In genomic region chr5:5360338-5360737, GRCm38 (mm10) we compare ENCODE assay signal across 29 mouse cellular contexts. TPM values are rescaled to one million over a fixed set of nuclear protein-coding genes. Genes with fewer than 3 reads are reported as not detected.
A peak's percentile ranks its signal among the peaks of the same experiment; 100 is the strongest.
DNase-seq lines count a peak whose midpoint lies in the region; ATAC-seq and TF ChIP-seq lines count a peak whose summit lies in the region.
"Had no signal": no experiment of that assay in that cellular context is flagged by ENCODE, and none has a peak within 500 bp of the region (broad histone marks: within the 10 kb centered on the region; RNA-seq: fewer than 3 reads in every experiment).

No protein-coding gene starts in this region.

- TF ChIP-seq EP300 in stomach, postnatal 0 days (optimal IDR thresholded peaks at IDR 0.05), result no peak

- peaks cover 12% of the 10 kb centered on the region for H3K36me3 ChIP-seq in intestine, embryonic 14.5 days (ENCODE audit: control insufficient read depth, insufficient read depth, low read length)
- H3K36me3 ChIP-seq in intestine, embryonic 16.5 days (ENCODE audit: control insufficient read depth, insufficient read depth, low read length), result no peaks in the 10 kb centered on the region
- H3K36me3 ChIP-seq in lung, embryonic 14.5 days (ENCODE audit: insufficient read depth), result 0 out of 2 replicates have a peak, but pooled peaks cover 9% of the 10 kb centered on the region
- H3K36me3 ChIP-seq in midbrain, embryonic 12.5 days, result 0 out of 2 replicates have a peak, but pooled peaks cover 6% of the 10 kb centered on the region
- peaks cover 19% of the 10 kb centered on the region; the same call in 1 of the 2 replicates for H3K36me3 ChIP-seq in midbrain, embryonic 10.5 days
- no peaks in the 10 kb centered on the region for H3K36me3 ChIP-seq in stomach, postnatal 0 days (ENCODE audit: control insufficient read depth, insufficient read depth, low read length)
- H3K36me3 ChIP-seq: forebrain, embryonic 15.5 days; liver, embryonic 13.5 days; neural tube, embryonic 12.5 days had no signal

- WGBS in intestine, embryonic 14.5 days, result 76% methylated on average over 5 of the region's 5 CpGs
- 80% methylated on average over 5 of the region's 5 CpGs for WGBS in intestine, embryonic 16.5 days
- 73% methylated on average over 5 of the region's 5 CpGs for WGBS in lung, embryonic 14.5 days
- 87% methylated on average over 5 of the region's 5 CpGs for WGBS in midbrain, embryonic 12.5 days
- WGBS in midbrain, embryonic 10.5 days, result 96% methylated on average over 5 of the region's 5 CpGs
- 87% methylated on average over 5 of the region's 5 CpGs for WGBS in stomach, postnatal 0 days

- H3K9me3 ChIP-seq in intestine, embryonic 14.5 days (ENCODE audit: control insufficient read depth, low read length), result peaks cover 11% of the 10 kb centered on the region; the same call in 1 of the 2 replicates
- no peaks in the 10 kb centered on the region for H3K9me3 ChIP-seq in intestine, embryonic 16.5 days (ENCODE audit: control insufficient read depth, low read length)
- H3K9me3 ChIP-seq in lung, embryonic 14.5 days (ENCODE audit: low read depth, low read length), result no peaks in the 10 kb centered on the region
- peaks cover 3% of the 10 kb centered on the region; the same call in 1 of the 2 replicates for H3K9me3 ChIP-seq in midbrain, embryonic 12.5 days
- peaks cover 10% of the 10 kb centered on the region for H3K9me3 ChIP-seq in midbrain, embryonic 10.5 days (replicated peaks)
- H3K9me3 ChIP-seq in stomach, postnatal 0 days (ENCODE audit: control insufficient read depth, low read length), result no peaks in the 10 kb centered on the region
- H3K9me3 ChIP-seq: embryonic facial prominence, embryonic 12.5 days; liver, embryonic 13.5 days; neural tube, embryonic 12.5 days had no signal

- DNase-seq in intestine, embryonic 14.5 days (ENCODE audit: low spot score), result no peak
- DNase-seq in lung, embryonic 14.5 days, result no peak
- DNase-seq in lung, adult 18-20 months, result no peak
- no peak for DNase-seq in midbrain, embryonic 10.5 days (ENCODE audit: low spot score)
- no peak for DNase-seq in stomach, postnatal 0 days (ENCODE audit: low spot score)
- no peak for DNase-seq in layer of hippocampus, postnatal 36 days
- DNase-seq: adrenal gland, postnatal 25 days; cerebellum, adult 11-12 months; cerebellum, adult 9-11 months; embryo, embryonic 11 days; heart, postnatal 14 days; liver, embryonic 13.5 days; lung, postnatal 14 days; midbrain, embryonic 14.5 days; right cerebral cortex, adult 18-20 months; spleen, adult 18-20 months; thymus, adult 18-20 months; thymus, postnatal 25 days had no signal

- no peak overlapping the region for H3K9ac ChIP-seq in intestine, embryonic 14.5 days (ENCODE audit: low read length)
- no peak overlapping the region for H3K9ac ChIP-seq in intestine, embryonic 16.5 days (ENCODE audit: low read depth, low read length)
- no peak overlapping the region for H3K9ac ChIP-seq in lung, embryonic 14.5 days
- no peak overlapping the region for H3K9ac ChIP-seq in midbrain, embryonic 12.5 days (replicated peaks)
- H3K9ac ChIP-seq in stomach, postnatal 0 days (ENCODE audit: low read length), result no peak overlapping the region
- H3K9ac ChIP-seq: embryonic facial prominence, embryonic 12.5 days; forebrain, embryonic 15.5 days; limb, embryonic 13.5 days; liver, embryonic 13.5 days; neural tube, embryonic 12.5 days had no signal

- peaks cover 16% of the 10 kb centered on the region; the same call in 1 of the 2 replicates for H3K4me1 ChIP-seq in intestine, embryonic 14.5 days (replicated peaks; ENCODE audit: control insufficient read depth, insufficient read depth, low read length)
- peaks cover 4% of the 10 kb centered on the region for H3K4me1 ChIP-seq in intestine, embryonic 16.5 days (ENCODE audit: control insufficient read depth, insufficient read depth, low read length)
- 0 out of 2 replicates have a peak, but pooled peaks cover 2% of the 10 kb centered on the region for H3K4me1 ChIP-seq in lung, embryonic 14.5 days (ENCODE audit: insufficient read depth)
- no peaks in the 10 kb centered on the region for H3K4me1 ChIP-seq in midbrain, embryonic 12.5 days
- H3K4me1 ChIP-seq in midbrain, embryonic 10.5 days, result no peaks in the 10 kb centered on the region
- no peaks in the 10 kb centered on the region for H3K4me1 ChIP-seq in stomach, postnatal 0 days (replicated peaks; ENCODE audit: control insufficient read depth, insufficient read depth)
- H3K4me1 ChIP-seq: embryonic facial prominence, embryonic 12.5 days; forebrain, embryonic 15.5 days; liver, embryonic 13.5 days; neural tube, embryonic 12.5 days had no signal

- no peak for TF ChIP-seq CTCF in lung, embryonic 14.5 days (IDR thresholded peaks at IDR 0.05; ENCODE audit: low read depth)
- TF ChIP-seq CTCF in stomach, postnatal 0 days (IDR thresholded peaks at IDR 0.05; ENCODE audit: low read depth), result no peak

- peak; percentile 53; the same call in 1 of the 2 replicates for ATAC-seq in intestine, embryonic 14.5 days (replicated peaks; ENCODE audit: low FRiP score, low TSS enrichment, low read depth)
- no peak for ATAC-seq in intestine, embryonic 16.5 days
- peak; percentile 26; the same call in 1 of the 2 replicates for ATAC-seq in lung, embryonic 14.5 days (ENCODE audit: insufficient read depth)
- no peak for ATAC-seq in midbrain, embryonic 12.5 days (ENCODE audit: low FRiP score, low read depth)
- ATAC-seq in stomach, postnatal 0 days (ENCODE audit: low FRiP score, low TSS enrichment), result peak; percentile 18; the same call in 1 of the 2 replicates
- ATAC-seq: forebrain, embryonic 15.5 days; hindbrain, postnatal 0 days; intestine, postnatal 0 days had no signal

- no peak overlapping the region; the same call in 1 of the 2 replicates for H3K27ac ChIP-seq in intestine, embryonic 14.5 days (ENCODE audit: low read depth)
- H3K27ac ChIP-seq in intestine, embryonic 16.5 days (ENCODE audit: low read length), result no peak overlapping the region; the same call in 1 of the 2 replicates
- H3K27ac ChIP-seq in lung, embryonic 14.5 days (ENCODE audit: low read depth), result peak overlapping the region; percentile 59
- H3K27ac ChIP-seq in midbrain, embryonic 12.5 days (replicated peaks), result 0 out of 2 replicates have a peak overlapping the region, but pooled peaks have one; percentile 20
- no peak overlapping the region for H3K27ac ChIP-seq in midbrain, embryonic 10.5 days (replicated peaks)
- no peak overlapping the region for H3K27ac ChIP-seq in stomach, postnatal 0 days (replicated peaks)
- H3K27ac ChIP-seq: embryonic facial prominence, embryonic 12.5 days; forebrain, embryonic 10.5 days; forebrain, embryonic 15.5 days; hindbrain, embryonic 10.5 days; hindbrain, postnatal 0 days; kidney, postnatal 0 days; limb, embryonic 13.5 days; liver, embryonic 13.5 days; neural tube, embryonic 12.5 days had no signal

- no peak overlapping the region for H3K4me2 ChIP-seq in intestine, embryonic 14.5 days (ENCODE audit: low read length)
- no peak overlapping the region for H3K4me2 ChIP-seq in intestine, embryonic 16.5 days (ENCODE audit: low read depth, low read length)
- H3K4me2 ChIP-seq in lung, embryonic 14.5 days, result peak overlapping the region; percentile 16; the same call in 1 of the 2 replicates
- H3K4me2 ChIP-seq in midbrain, embryonic 12.5 days (replicated peaks), result no peak overlapping the region
- H3K4me2 ChIP-seq in stomach, postnatal 0 days (replicated peaks; ENCODE audit: low read depth), result no peak overlapping the region
- H3K4me2 ChIP-seq: embryonic facial prominence, embryonic 12.5 days; forebrain, embryonic 15.5 days; limb, embryonic 13.5 days; liver, embryonic 13.5 days; neural tube, embryonic 12.5 days had no signal

- no peaks in the 10 kb centered on the region for H3K27me3 ChIP-seq in intestine, embryonic 14.5 days (replicated peaks; ENCODE audit: control insufficient read depth, insufficient read depth, low read length)
- H3K27me3 ChIP-seq in intestine, embryonic 16.5 days (replicated peaks; ENCODE audit: control insufficient read depth, insufficient read depth, low read length), result no peaks in the 10 kb centered on the region
- no peaks in the 10 kb centered on the region for H3K27me3 ChIP-seq in lung, embryonic 14.5 days (ENCODE audit: insufficient read depth, low read length)
- H3K27me3 ChIP-seq in midbrain, embryonic 12.5 days, result no peaks in the 10 kb centered on the region
- no peaks in the 10 kb centered on the region for H3K27me3 ChIP-seq in midbrain, embryonic 10.5 days (ENCODE audit: low read depth, poor library complexity, severe bottlenecking)
- H3K27me3 ChIP-seq in stomach, postnatal 0 days (ENCODE audit: control insufficient read depth, insufficient read depth, low read length), result no peaks in the 10 kb centered on the region
- H3K27me3 ChIP-seq: embryonic facial prominence, embryonic 12.5 days; forebrain, embryonic 15.5 days; limb, embryonic 13.5 days; liver, embryonic 13.5 days; neural tube, embryonic 12.5 days had no signal

- H3K4me3 ChIP-seq in intestine, embryonic 14.5 days (ENCODE audit: low read depth, low read length), result no peak overlapping the region
- H3K4me3 ChIP-seq in intestine, embryonic 16.5 days (ENCODE audit: low read length), result no peak overlapping the region
- no peak overlapping the region for H3K4me3 ChIP-seq in lung, embryonic 14.5 days (ENCODE audit: low read depth, low read length)
- no peak overlapping the region for H3K4me3 ChIP-seq in midbrain, embryonic 12.5 days
- H3K4me3 ChIP-seq in midbrain, embryonic 10.5 days, result no peak overlapping the region
- no peak overlapping the region for H3K4me3 ChIP-seq in stomach, postnatal 0 days (ENCODE audit: low read depth, low read length)
- H3K4me3 ChIP-seq: embryonic facial prominence, embryonic 12.5 days; forebrain, embryonic 10.5 days; forebrain, embryonic 15.5 days; hindbrain, embryonic 10.5 days; limb, embryonic 13.5 days; liver, embryonic 13.5 days; neural tube, embryonic 12.5 days had no signal

RNA-seq across cellular contexts. Expression of gene Cdk14, which starts 59.8 kb away (rescaled TPM):
- 25.5 and 25.7 TPM in 2 replicates for polyA plus RNA-seq in intestine, embryonic 14.5 days (2014; fragmentation: Nextera tagmentation; extraction: Ambion mirVana)
- 8.2 and 8.9 TPM in 2 replicates for polyA plus RNA-seq in intestine, embryonic 16.5 days (2015; fragmentation: Nextera tagmentation; extraction: Ambion mirVana)
- polyA plus RNA-seq in lung, embryonic 14.5 days (2014; fragmentation: Nextera tagmentation; extraction: Ambion mirVana), result 37.7 and 37.8 TPM in 2 replicates
- 33.5 and 38.1 TPM in 2 replicates for polyA plus RNA-seq in midbrain, embryonic 12.5 days (2016; fragmentation: Nextera tagmentation; extraction: Ambion mirVana)
- 10.3 and 15.8 TPM in 2 replicates for polyA plus RNA-seq in midbrain, embryonic 10.5 days (2016; fragmentation: Nextera tagmentation; extraction: Ambion mirVana)
- polyA plus RNA-seq in stomach, postnatal 0 days (2015; fragmentation: Nextera tagmentation; extraction: Ambion mirVana), result 5.9 and 6.1 TPM in 2 replicates
- total RNA-seq in layer of hippocampus, postnatal 36 days (2021), result 100 to 1,000 TPM; 254 to 260 TPM

Comparison
In these comparisons a context has a peak if more than half of its experiments do, and no peak if none do; other contexts are left out.
1. ATAC-seq: peak in intestine, embryonic 14.5 days (single experiment), lung, embryonic 14.5 days (single experiment) and stomach, postnatal 0 days (single experiment); none in intestine, embryonic 16.5 days (single experiment) and midbrain, embryonic 12.5 days (single experiment).
2. H3K27ac ChIP-seq: peak in lung, embryonic 14.5 days (single experiment) and midbrain, embryonic 12.5 days (single experiment); none in intestine, embryonic 14.5 days (single experiment), intestine, embryonic 16.5 days (single experiment), midbrain, embryonic 10.5 days (single experiment) and stomach, postnatal 0 days (single experiment).